Mouse (Mus musculus): ENCODE data around the gene Dhrs1. TPM values are rescaled to one million over a fixed set of nuclear protein-coding genes. Genes with fewer than 3 reads are reported as not detected.

Dhrs1 gene
- polyA plus RNA-seq, 1 experiment: 3.7 TPM

DNA sequence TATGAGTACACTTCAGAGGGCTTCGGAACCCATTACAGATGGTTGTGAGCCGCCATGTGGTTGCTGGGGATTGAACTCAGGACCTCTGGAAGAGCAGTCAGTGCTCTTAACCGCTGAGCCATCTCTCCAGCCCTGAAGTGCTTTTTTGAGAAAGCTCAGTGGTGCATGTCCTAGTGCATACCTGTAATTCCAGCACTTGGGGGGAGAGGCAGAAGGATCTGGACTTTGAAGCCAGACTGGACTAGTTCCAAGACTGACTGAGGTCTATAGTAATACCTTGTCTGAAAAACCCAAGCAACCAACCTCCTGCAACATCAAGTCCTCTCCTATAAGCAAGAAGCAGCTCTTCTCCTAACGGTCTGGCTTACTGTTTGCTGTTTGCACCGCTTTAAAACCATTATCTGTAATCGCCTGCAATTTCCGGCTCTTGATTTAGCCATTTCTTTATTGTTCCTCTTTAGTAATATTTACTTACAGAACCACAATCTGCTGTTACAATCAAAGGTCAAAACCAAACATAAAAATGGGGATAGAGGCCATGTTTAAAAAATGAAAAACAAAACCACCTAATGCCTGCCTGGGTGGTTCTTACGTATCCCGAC is 8.3 kb downstream of the Dhrs1 start:
- TF ChIP-seq GATA1 (IDR thresholded peaks at IDR 0.05; ENCODE audit: borderline replicate concordance, low read length) (no peak), FLI1 (IDR thresholded peaks at IDR 0.05; ENCODE audit: low read length) (no peak)
- Histone ChIP-seq H3K9me3 (no peaks in the 10 kb centered on the region), H3K4me1 (peaks cover 13% of the 10 kb centered on the region), H3K36me3 (replicated peaks; ENCODE audit: low read length) (peaks cover 46% of the 10 kb centered on the region), H3K27me3 (replicated peaks) (peaks cover 19% of the 10 kb centered on the region), H3K4me3 (replicated peaks) (no peak overlapping the region)

DNA sequence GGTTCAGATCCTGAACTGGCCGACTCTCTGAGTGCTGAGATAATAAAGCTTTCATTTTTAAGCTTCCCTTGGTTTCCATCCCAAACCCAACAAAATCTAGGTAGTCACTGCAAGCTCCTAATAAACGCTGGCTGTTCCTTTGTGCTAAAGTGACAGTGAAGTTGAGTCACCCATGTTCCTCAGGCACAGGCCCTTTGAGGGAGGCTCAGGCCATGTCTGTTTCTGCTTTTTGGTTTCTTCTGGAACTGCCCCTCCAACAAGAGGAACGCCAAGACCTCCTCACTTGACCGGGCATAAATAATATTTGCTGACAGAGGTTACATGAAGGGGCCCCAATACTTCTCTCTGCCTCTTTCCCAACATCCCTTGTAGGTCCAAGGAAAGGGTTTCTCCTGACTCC is 9.7 kb downstream of the Dhrs1 start:
- TF ChIP-seq GATA1 (IDR thresholded peaks at IDR 0.05; ENCODE audit: borderline replicate concordance, low read length) (no peak), FLI1 (IDR thresholded peaks at IDR 0.05; ENCODE audit: low read length) (no peak)
- H3K4me1 ChIP-seq: peaks cover 19% of the 10 kb centered on the region
- H3K27me3 ChIP-seq (replicated peaks): peaks cover 25% of the 10 kb centered on the region
- H3K36me3 ChIP-seq (replicated peaks; ENCODE audit: low read length): peaks cover 32% of the 10 kb centered on the region
- H3K9me3 ChIP-seq: no peaks in the 10 kb centered on the region
- H3K4me3 ChIP-seq (replicated peaks): no peak overlapping the region

DNA sequence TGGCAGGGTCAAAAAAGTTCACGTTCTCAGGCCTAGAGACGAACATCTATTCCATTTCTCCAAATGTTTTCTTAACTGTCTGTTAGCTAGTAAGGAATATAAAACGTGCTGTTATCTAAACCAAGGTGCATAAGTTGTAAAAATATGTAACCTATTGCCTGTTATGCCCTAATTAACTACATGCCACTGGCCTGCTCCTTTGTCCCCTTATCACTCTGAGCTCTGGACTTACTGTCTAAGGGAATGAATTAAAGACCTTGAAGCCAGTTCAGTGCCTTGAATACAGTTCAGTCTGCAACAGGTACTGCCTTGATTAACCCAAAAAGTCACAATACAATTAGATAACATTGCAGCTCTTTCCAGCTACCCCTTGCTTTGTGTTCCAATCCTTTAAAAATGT is 10.2 kb downstream of the Dhrs1 start:
- Histone ChIP-seq H3K27me3 (replicated peaks) (peaks cover 30% of the 10 kb centered on the region), H3K36me3 (replicated peaks; ENCODE audit: low read length) (peaks cover 27% of the 10 kb centered on the region)
- TF ChIP-seq GATA1 (IDR thresholded peaks at IDR 0.05; ENCODE audit: borderline replicate concordance, low read length) (no peak), FLI1 (IDR thresholded peaks at IDR 0.05; ENCODE audit: low read length) (no peak)

DNA sequence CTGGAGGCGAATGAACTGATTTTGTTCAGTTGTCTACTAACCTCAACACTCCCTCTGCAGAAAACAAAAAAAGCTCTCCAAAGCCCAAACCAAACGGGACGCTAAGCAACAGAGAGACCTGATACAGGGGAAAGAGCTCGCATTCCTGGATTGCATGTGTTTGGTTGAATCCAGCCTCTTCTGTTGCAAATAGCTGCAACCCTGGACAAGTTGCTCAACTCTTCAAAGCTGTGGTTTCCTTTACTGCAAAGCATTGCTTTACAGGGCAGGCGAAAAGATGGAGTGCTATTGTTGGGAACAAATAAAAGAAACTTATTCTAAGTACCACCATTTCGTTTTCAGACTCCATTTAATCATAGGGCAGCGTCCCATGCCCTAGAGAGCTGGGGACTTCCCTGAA is 10.6 kb downstream of the Dhrs1 start:
- H3K27me3 ChIP-seq (replicated peaks): peaks cover 34% of the 10 kb centered on the region
- no peak overlapping the region for H3K4me3 ChIP-seq (replicated peaks)
- H3K36me3 ChIP-seq (replicated peaks; ENCODE audit: low read length): peaks cover 23% of the 10 kb centered on the region
- TF ChIP-seq GATA1 (IDR thresholded peaks at IDR 0.05; ENCODE audit: borderline replicate concordance, low read length) (no peak), FLI1 (IDR thresholded peaks at IDR 0.05; ENCODE audit: low read length) (no peak)
- H3K9me3 ChIP-seq: no peaks in the 10 kb centered on the region
- peaks cover 27% of the 10 kb centered on the region for H3K4me1 ChIP-seq

More for the DNA sequence above, 10.2 kb downstream of the Dhrs1 start:
- Histone ChIP-seq H3K9me3 (no peaks in the 10 kb centered on the region), H3K4me3 (replicated peaks) (no peak overlapping the region), H3K4me1 (peaks cover 23% of the 10 kb centered on the region)

DNA sequence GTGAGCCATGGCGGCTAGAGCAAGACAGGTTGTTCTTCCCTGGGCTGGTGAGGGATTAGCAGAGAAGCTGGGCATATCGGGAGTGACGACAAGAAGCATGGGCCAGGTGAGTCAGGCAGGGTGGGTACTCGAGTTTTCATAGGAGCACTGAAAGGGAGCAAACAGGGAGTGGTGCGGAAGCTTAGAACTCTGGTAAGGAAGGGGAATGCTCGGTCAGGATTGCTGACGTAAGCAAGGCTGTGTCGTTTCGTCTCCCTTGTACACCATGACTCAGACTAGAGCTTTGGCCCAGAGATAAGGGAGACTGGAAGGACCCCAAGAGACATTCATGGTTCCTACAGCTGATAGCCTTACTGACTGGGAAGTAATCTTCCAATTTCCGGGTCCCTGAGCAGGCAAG is 11.6 kb downstream of the Dhrs1 start:
- H3K36me3 ChIP-seq (replicated peaks; ENCODE audit: low read length): peaks cover 13% of the 10 kb centered on the region
- peaks cover 27% of the 10 kb centered on the region for H3K4me1 ChIP-seq
- H3K9me3 ChIP-seq: no peaks in the 10 kb centered on the region
- H3K27me3 ChIP-seq (replicated peaks): peaks cover 42% of the 10 kb centered on the region
- H3K4me3 ChIP-seq (replicated peaks): no peak overlapping the region
- TF ChIP-seq FLI1 (IDR thresholded peaks at IDR 0.05; ENCODE audit: low read length) (no peak), GATA1 (IDR thresholded peaks at IDR 0.05; ENCODE audit: borderline replicate concordance, low read length) (no peak)

DNA sequence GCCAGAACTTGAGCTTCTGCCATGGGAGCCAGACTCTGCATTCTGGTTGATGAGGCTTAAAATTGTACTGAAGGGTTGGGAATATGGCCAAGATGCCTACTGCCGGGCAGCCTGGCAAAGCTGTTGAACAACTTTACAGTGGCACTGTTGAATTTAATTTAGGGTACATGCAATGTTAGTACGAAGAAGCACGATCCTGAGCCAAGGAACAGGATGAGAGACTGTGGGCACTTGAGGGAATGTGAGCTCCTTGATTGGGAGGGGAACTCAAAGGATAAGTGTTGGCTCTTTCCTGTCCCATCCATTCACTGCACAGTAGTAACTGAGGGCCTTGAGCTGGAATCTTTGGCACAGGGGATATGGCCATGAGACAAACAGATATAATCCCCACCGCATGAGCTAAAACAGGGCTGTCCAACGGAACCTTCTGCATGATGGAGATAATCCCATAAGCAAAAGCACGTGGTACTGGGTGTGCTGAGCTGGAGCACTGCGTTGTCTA is 14.9 kb downstream of the Dhrs1 start:
- Histone ChIP-seq H3K36me3 (replicated peaks; ENCODE audit: low read length) (no peaks in the 10 kb centered on the region), H3K4me1 (peaks cover 40% of the 10 kb centered on the region), H3K9me3 (no peaks in the 10 kb centered on the region), H3K27me3 (replicated peaks) (peaks cover 48% of the 10 kb centered on the region), H3K4me3 (replicated peaks) (no peak overlapping the region)
- TF ChIP-seq FLI1 (IDR thresholded peaks at IDR 0.05; ENCODE audit: low read length) (no peak), GATA1 (IDR thresholded peaks at IDR 0.05; ENCODE audit: borderline replicate concordance, low read length) (no peak)

DNA sequence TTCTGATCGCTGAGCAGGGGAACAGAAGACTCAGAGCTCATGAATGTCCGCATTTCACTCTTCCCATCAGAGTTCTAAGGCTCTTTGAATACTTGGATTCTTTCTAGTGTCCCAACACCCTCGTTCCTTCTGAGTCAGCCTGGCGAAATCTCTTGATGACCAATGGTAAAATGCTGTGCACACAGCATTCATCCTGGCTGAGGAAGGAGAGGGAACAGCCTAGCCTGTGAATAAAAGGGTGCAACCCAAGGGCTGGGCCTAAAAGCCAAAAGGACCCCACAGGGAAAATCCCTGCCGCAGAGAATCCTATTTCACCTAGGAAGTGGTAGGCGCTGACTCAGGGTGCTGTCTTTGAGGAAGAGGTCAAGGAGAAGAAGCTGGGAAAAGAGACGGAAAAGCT is 15.4 kb downstream of the Dhrs1 start:
- H3K4me1 ChIP-seq: peaks cover 41% of the 10 kb centered on the region
- H3K9me3 ChIP-seq: no peaks in the 10 kb centered on the region
- TF ChIP-seq FLI1 (IDR thresholded peaks at IDR 0.05; ENCODE audit: low read length) (no peak), GATA1 (IDR thresholded peaks at IDR 0.05; ENCODE audit: borderline replicate concordance, low read length) (no peak)
- no peak overlapping the region for H3K4me3 ChIP-seq (replicated peaks)
- H3K27me3 ChIP-seq (replicated peaks): peaks cover 48% of the 10 kb centered on the region
- no peaks in the 10 kb centered on the region for H3K36me3 ChIP-seq (replicated peaks; ENCODE audit: low read length)

DNA sequence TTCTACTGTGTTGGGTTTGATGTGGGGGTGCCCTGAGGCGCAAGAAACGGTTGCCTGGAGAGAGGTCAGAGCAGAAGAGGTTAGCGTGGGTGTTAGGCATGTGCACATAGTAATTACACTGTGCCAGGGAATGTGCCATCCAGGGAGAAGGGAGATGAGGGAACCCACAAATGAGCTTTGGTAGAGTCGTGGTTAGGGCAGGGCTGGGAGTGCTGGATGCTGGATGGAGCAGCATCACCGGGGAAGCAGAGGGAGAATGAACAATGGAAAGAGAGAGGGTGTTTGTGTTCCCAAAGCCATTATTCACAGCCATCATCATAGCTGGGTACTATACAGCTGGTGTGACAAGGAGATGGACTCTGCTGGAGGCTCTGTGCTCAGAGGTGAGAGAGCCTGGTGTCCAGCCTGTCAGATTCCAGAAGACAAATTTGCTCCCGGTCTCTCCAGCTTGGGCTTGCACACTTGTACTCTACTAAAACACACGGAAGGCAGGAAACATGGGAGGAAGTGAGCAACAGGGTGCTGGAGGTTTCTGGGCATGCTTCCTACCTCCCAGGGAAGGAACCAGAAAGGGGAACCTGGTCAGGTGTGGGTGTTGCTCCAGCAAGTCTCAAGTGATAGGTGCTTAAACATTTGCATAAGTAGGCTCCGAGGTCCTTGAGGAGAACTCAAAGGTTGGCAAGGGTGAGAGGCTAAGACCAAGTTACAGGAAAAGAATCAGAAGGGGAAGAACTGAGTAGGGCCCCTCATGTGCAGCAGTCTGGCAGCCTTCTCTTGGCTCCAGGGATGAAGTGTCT is 17.4 kb downstream of the Dhrs1 start:
- H3K4me1 ChIP-seq: peaks cover 54% of the 10 kb centered on the region
- no peaks in the 10 kb centered on the region for H3K36me3 ChIP-seq (replicated peaks; ENCODE audit: low read length)
- H3K4me3 ChIP-seq (replicated peaks): no peak overlapping the region
- TF ChIP-seq FLI1 (IDR thresholded peaks at IDR 0.05; ENCODE audit: low read length) (no peak), GATA1 (IDR thresholded peaks at IDR 0.05; ENCODE audit: borderline replicate concordance, low read length) (no peak)
- peaks cover 39% of the 10 kb centered on the region for H3K27me3 ChIP-seq (replicated peaks)
- no peaks in the 10 kb centered on the region for H3K9me3 ChIP-seq

DNA sequence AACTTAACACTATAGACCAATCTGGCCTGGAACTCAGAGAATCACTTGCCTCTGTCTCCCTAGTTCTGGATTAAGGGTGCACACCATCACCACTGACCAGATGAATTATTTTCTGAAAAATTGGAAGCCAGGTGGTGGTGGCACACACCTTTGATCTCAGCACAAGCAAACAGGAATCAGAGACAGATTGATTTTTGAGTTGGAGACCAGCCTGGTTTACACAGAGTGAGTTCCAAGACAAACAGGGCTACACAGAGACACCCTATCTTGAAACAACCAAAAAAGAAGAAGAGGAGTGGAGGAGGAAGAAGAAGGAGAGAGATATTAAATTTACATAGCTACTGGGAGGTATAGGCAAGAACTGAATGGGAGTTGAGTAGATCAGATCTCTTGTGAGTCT is 19.2 kb downstream of the Dhrs1 start:
- no peak for TF ChIP-seq FLI1 (IDR thresholded peaks at IDR 0.05; ENCODE audit: low read length)
- TF ChIP-seq GATA1 (IDR thresholded peaks at IDR 0.05; ENCODE audit: borderline replicate concordance, low read length): no peak
- Histone ChIP-seq H3K36me3 (replicated peaks; ENCODE audit: low read length) (no peaks in the 10 kb centered on the region), H3K4me1 (peaks cover 69% of the 10 kb centered on the region), H3K27me3 (replicated peaks) (peaks cover 34% of the 10 kb centered on the region), H3K4me3 (replicated peaks) (no peak overlapping the region), H3K9me3 (no peaks in the 10 kb centered on the region)

DNA sequence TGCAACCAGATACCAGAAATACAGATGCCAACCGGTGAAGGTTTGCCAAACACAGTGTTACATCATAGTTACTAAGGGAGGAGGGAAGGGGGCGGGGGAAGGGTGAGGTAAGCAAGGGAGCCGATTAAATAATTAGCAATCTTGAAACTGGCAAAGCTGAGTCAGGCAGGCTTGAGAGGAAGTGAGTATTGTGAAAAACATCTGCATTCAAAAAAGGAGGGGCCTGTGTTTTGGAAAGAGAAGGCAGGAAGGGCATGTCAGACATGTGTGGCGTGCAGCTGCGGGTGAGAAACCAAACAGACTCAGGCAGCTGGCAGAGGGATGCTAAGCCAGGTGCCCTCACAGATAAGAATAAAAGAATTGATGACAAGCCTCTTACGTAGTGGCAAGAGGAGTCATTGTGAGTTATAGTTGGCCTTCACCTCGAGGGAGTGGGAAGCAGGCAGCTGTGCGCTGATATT is 21.0 kb downstream of the Dhrs1 start:
- TF ChIP-seq FLI1 (IDR thresholded peaks at IDR 0.05; ENCODE audit: low read length): no peak
- TF ChIP-seq GATA1 (IDR thresholded peaks at IDR 0.05; ENCODE audit: borderline replicate concordance, low read length): no peak
- Histone ChIP-seq H3K9me3 (no peaks in the 10 kb centered on the region), H3K36me3 (replicated peaks; ENCODE audit: low read length) (peaks cover 16% of the 10 kb centered on the region), H3K4me3 (replicated peaks) (peak overlapping the region; percentile 59), H3K27me3 (replicated peaks) (peaks cover 17% of the 10 kb centered on the region), H3K4me1 (peaks cover 68% of the 10 kb centered on the region)

All from megakaryocyte, embryonic 14.5 days (primary cell).